Mouse (Mus musculus) neural tube, embryonic 10.5 days (tissue): ENCODE results near the gene E330017A01Rik.

Experiments used
- DNase-seq: peaks from one replicate; pipeline ENCODE4 v3.0.0-alpha.2; 2017; ENCODE audit warnings: low spot score; ENCODE audit errors: extremely low spot score

The E330017A01Rik gene

DNA sequence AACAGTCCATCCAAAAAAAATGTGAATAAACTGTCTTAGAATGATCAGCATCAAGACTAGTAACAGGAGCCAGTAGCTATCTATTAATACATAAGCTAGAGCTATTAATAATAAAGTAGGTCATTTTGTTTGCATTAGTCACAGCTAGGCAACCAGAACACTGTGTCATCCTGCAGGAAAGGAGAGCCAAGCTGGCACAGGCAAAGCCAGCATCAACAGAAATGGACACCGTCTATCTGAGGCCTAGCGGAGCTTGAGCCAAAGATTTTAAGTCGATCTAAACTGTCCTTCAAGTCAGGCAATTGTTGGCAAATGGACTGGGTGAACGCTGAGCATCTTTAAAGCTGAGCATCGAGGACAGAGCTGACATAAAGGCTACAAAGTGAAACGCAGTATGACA, 37.7 kb downstream of the E330017A01Rik start:
- no peak for DNase-seq

DNA sequence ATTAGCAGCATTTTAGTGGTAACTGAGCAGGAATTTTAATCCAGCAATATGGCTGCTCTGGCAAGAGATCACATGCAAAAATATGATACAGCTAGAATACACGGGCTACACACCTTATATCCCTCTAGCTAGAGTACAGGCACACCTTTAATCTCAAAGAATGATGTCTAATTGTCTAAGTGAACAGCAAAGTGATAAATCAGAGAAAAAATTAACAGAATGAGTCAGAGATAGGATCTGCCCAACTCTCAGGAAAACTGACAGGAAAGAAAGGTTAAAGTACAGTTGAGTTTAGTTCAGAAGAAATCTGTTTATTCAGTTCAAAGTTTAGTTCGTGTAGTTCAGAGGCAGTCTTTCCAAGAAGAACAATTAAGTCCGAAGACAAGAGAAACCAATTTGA, 47.2 kb downstream of the E330017A01Rik start:
- DNase-seq: no peak

DNA sequence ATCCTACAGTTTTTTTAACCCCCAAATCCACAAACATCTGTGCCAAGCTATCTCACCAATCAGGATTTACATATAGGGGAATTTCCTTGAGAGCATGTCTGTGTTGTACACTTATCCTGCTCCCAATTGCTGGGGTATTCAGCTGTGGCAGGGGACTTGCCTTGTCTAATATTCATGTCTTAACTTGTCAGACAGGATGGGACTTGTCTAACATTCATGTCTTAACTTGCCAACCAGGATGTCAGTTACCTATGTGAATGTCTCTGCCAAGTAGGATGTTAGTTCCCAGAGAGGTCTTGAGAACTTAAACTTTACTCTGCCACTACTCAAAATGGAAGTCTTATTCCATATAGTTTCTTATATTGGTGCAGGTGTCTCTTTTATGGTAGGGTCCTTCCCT, 49.1 kb downstream of the E330017A01Rik start:
- DNase-seq: no peak
